Mouse (Mus musculus) thymus, postnatal 14 days (tissue): Measurements from ENCODE around the gene Rras.
"Not testable (repeated sequence)": the region's sequence is repeated elsewhere in the genome, so short reads cannot be mapped to it uniquely, and the experiment has no call there.

Source experiments
- DNase-seq: peaks from one replicate; pipeline ENCODE4 v3.0.0; 2021

The Rras gene

GRCm38 (mm10) chr7:45000539-45001114 is 17.1 kb upstream of the Rras start:
- no peak for DNase-seq

GRCm38 (mm10) chr7:45002440-45002839 is 15.3 kb upstream of the Rras start:
- DNase-seq: no peak

- no peak for DNase-seq
Observed at GRCm38 (mm10) chr7:45004546-45004945, 13.2 kb upstream of the Rras start.

GRCm38 (mm10) chr7:45005321-45005992 is 12.3 kb upstream of the Rras start:
- DNase-seq: no peak

GRCm38 (mm10) chr7:45006503-45006902 is 11.3 kb upstream of the Rras start:
- DNase-seq: no peak

GRCm38 (mm10) chr7:45007141-45007540 is 10.6 kb upstream of the Rras start:
- DNase-seq: no peak

- DNase-seq: no peak
Observed at GRCm38 (mm10) chr7:45007846-45008245, 9.9 kb upstream of the Rras start.

GRCm38 (mm10) chr7:45008411-45008810 is 9.3 kb upstream of the Rras start:
- no peak for DNase-seq

- no peak for DNase-seq
Observed at GRCm38 (mm10) chr7:45012011-45012410, 5.8 kb upstream of the Rras start.

- DNase-seq: no peak
Observed at GRCm38 (mm10) chr7:45012824-45013223, 4.9 kb upstream of the Rras start.

- no peak for DNase-seq
Observed at GRCm38 (mm10) chr7:45013366-45014095, 4.2 kb upstream of the Rras start.

- no peak for DNase-seq
Observed at GRCm38 (mm10) chr7:45014096-45014451, 3.7 kb upstream of the Rras start.

GRCm38 (mm10) chr7:45015344-45015956 is 2.3 kb upstream of the Rras start:
- no peak for DNase-seq

GRCm38 (mm10) chr7:45015957-45016612 is 1.7 kb upstream of the Rras start, which contains the start of gene Scaf1:
TSS of gene Scaf1 (minus strand) at chr7:45016363.
- DNase-seq: peak; percentile 100

- no peak for DNase-seq
Observed at GRCm38 (mm10) chr7:45016761-45017160, 1.0 kb upstream of the Rras start.

GRCm38 (mm10) chr7:45019031-45019571 is 1.3 kb downstream of the Rras start:
- no peak for DNase-seq

GRCm38 (mm10) chr7:45020225-45020624 is 2.5 kb downstream of the Rras start:
- DNase-seq: no peak

GRCm38 (mm10) chr7:45023711-45024110 is 6.0 kb downstream of the Rras start:
- DNase-seq: not testable (repeated sequence)

- DNase-seq: no peak
Observed at GRCm38 (mm10) chr7:45024281-45025248, 6.8 kb downstream of the Rras start.

- no peak for DNase-seq
Observed at GRCm38 (mm10) chr7:45025601-45026220, 8.0 kb downstream of the Rras start.

- DNase-seq: no peak
Observed at GRCm38 (mm10) chr7:45026256-45026655, 8.5 kb downstream of the Rras start.
